In the genomic region with DNA sequence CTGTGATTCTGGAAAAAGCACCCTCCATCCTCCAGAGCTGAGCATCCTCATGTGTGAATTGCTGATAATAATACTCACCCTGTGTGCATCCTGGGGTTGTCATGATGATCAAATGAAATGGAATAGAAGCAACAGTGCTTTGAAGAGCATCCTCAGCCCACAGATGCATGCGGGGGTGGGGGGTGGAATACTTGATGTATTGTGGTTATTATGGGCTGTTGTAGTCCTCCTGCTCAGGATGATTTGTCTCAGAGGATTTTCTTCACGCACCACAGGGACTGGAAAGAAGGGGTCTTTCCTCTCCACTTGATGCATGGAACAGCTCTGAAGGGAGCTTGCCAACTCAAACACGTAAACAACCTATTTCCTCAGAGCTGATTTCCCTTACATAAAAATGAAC, we compare ENCODE assay signal across 20 mouse cellular contexts.
A peak's percentile ranks its signal among the peaks of the same experiment; 100 is the strongest.
DNase-seq lines count a peak whose midpoint lies in the region; ATAC-seq and TF ChIP-seq lines count a peak whose summit lies in the region.
"Had no signal": no experiment of that assay in that cellular context is flagged by ENCODE, and none has a peak within 500 bp of the region (broad histone marks: within the 10 kb centered on the region; RNA-seq: fewer than 3 reads in every experiment).

No protein-coding gene starts in this region.

- no peak overlapping the region for H3K4me3 ChIP-seq in hindbrain, embryonic 14.5 days (replicated peaks; ENCODE audit: low read length)
- H3K4me3 ChIP-seq in hindbrain, embryonic 10.5 days = no peak overlapping the region
- no peak overlapping the region for H3K4me3 ChIP-seq in midbrain, embryonic 14.5 days (replicated peaks; ENCODE audit: low read depth, low read length)
- no peak overlapping the region for H3K4me3 ChIP-seq in midbrain, embryonic 11.5 days (ENCODE audit: low read depth, low read length)
- H3K4me3 ChIP-seq in kidney, adult 2 months (ENCODE audit: insufficient read depth, low read depth, low read length) = no peak overlapping the region
- H3K4me3 ChIP-seq: embryonic facial prominence, embryonic 13.5 days; forebrain, embryonic 12.5 days; gastrocnemius, adult 2 months; heart, embryonic 13.5 days; hindbrain, embryonic 12.5 days had no signal

- H3K36me3 ChIP-seq in hindbrain, embryonic 14.5 days (replicated peaks; ENCODE audit: control insufficient read depth, insufficient read depth) = no peaks in the 10 kb centered on the region
- no peaks in the 10 kb centered on the region for H3K36me3 ChIP-seq in hindbrain, embryonic 10.5 days
- no peaks in the 10 kb centered on the region for H3K36me3 ChIP-seq in midbrain, embryonic 14.5 days (ENCODE audit: control insufficient read depth, insufficient read depth, low read length)
- H3K36me3 ChIP-seq in midbrain, embryonic 11.5 days (ENCODE audit: control insufficient read depth, insufficient read depth, low read length) = no peaks in the 10 kb centered on the region
- H3K36me3 ChIP-seq in kidney, adult 2 months (ENCODE audit: control insufficient read depth, insufficient read depth, low read length) = no peaks in the 10 kb centered on the region
- H3K36me3 ChIP-seq: embryonic facial prominence, embryonic 13.5 days; forebrain, embryonic 12.5 days; heart, embryonic 13.5 days; hindbrain, embryonic 12.5 days had no signal

- H3K9ac ChIP-seq in hindbrain, embryonic 14.5 days = no peak overlapping the region
- no peak overlapping the region for H3K9ac ChIP-seq in midbrain, embryonic 14.5 days (replicated peaks; ENCODE audit: low read length)
- no peak overlapping the region for H3K9ac ChIP-seq in midbrain, embryonic 11.5 days (ENCODE audit: low read length)
- H3K9ac ChIP-seq: embryonic facial prominence, embryonic 13.5 days; forebrain, embryonic 12.5 days; heart, embryonic 13.5 days; hindbrain, embryonic 12.5 days had no signal

- DNase-seq in hindbrain, embryonic 14.5 days (ENCODE audit: low spot score) = no peak
- no peak for DNase-seq in hindbrain, embryonic 10.5 days (ENCODE audit: low spot score)
- DNase-seq in midbrain, embryonic 14.5 days = peak; percentile 6
- no peak for DNase-seq in midbrain, embryonic 11.5 days (ENCODE audit: low spot score, missing footprints)
- DNase-seq in brain, adult 2 months (ENCODE audit: low read depth, low spot score) = peak; percentile 56
- DNase-seq in telencephalon, adult 2 months (ENCODE audit: low read depth, low spot score) = peak; percentile 22
- no peak for DNase-seq in kidney, adult 2 months
- DNase-seq: adrenal gland, postnatal 10 days; cerebellum, adult 18-20 months; cerebellum, adult 9-11 months; cerebellum, postnatal 36 days; gastrocnemius, adult 2 months; gastrocnemius, postnatal 36 days; heart, adult 11 months; heart, postnatal 36 days had no signal

- H3K27me3 ChIP-seq in hindbrain, embryonic 14.5 days (ENCODE audit: control insufficient read depth, insufficient read depth, low read length) = no peaks in the 10 kb centered on the region
- no peaks in the 10 kb centered on the region for H3K27me3 ChIP-seq in hindbrain, embryonic 10.5 days (ENCODE audit: insufficient read depth, poor library complexity, severe bottlenecking)
- no peaks in the 10 kb centered on the region for H3K27me3 ChIP-seq in midbrain, embryonic 14.5 days (ENCODE audit: control insufficient read depth, insufficient read depth, low read length)
- H3K27me3 ChIP-seq in midbrain, embryonic 11.5 days (ENCODE audit: control insufficient read depth, insufficient read depth, low read length) = no peaks in the 10 kb centered on the region
- no peaks in the 10 kb centered on the region for H3K27me3 ChIP-seq in kidney, adult 2 months (replicated peaks; ENCODE audit: control insufficient read depth, insufficient read depth, low read length)
- H3K27me3 ChIP-seq: embryonic facial prominence, embryonic 13.5 days; forebrain, embryonic 12.5 days; heart, embryonic 13.5 days; hindbrain, embryonic 12.5 days had no signal

- no peaks in the 10 kb centered on the region for H3K9me3 ChIP-seq in hindbrain, embryonic 14.5 days (ENCODE audit: control insufficient read depth, low read length)
- H3K9me3 ChIP-seq in hindbrain, embryonic 10.5 days = no peaks in the 10 kb centered on the region
- H3K9me3 ChIP-seq in midbrain, embryonic 14.5 days (ENCODE audit: control insufficient read depth, low read length) = no peaks in the 10 kb centered on the region
- no peaks in the 10 kb centered on the region for H3K9me3 ChIP-seq in midbrain, embryonic 11.5 days (ENCODE audit: control insufficient read depth, low read length)
- H3K9me3 ChIP-seq: embryonic facial prominence, embryonic 13.5 days; forebrain, embryonic 12.5 days; heart, embryonic 13.5 days; hindbrain, embryonic 12.5 days had no signal

- TF ChIP-seq CTCF in kidney, adult 2 months (conservative IDR thresholded peaks at IDR 0.05; ENCODE audit: insufficient read depth, insufficient read length, low read depth, low read length) = no peak

- H3K4me1 ChIP-seq in hindbrain, embryonic 14.5 days (replicated peaks; ENCODE audit: control insufficient read depth, insufficient read depth, low read length) = no peaks in the 10 kb centered on the region
- H3K4me1 ChIP-seq in hindbrain, embryonic 10.5 days (replicated peaks) = no peaks in the 10 kb centered on the region
- no peaks in the 10 kb centered on the region for H3K4me1 ChIP-seq in midbrain, embryonic 14.5 days (ENCODE audit: control insufficient read depth, insufficient read depth, low read length)
- H3K4me1 ChIP-seq in midbrain, embryonic 11.5 days (ENCODE audit: control insufficient read depth, insufficient read depth, low read length) = no peaks in the 10 kb centered on the region
- H3K4me1 ChIP-seq in kidney, adult 2 months (ENCODE audit: control insufficient read depth, insufficient read depth, low read length) = no peaks in the 10 kb centered on the region
- H3K4me1 ChIP-seq: embryonic facial prominence, embryonic 13.5 days; forebrain, embryonic 12.5 days; heart, embryonic 13.5 days; hindbrain, embryonic 12.5 days had no signal

- no peak overlapping the region for H3K27ac ChIP-seq in hindbrain, embryonic 14.5 days
- H3K27ac ChIP-seq in hindbrain, embryonic 10.5 days = no peak overlapping the region
- H3K27ac ChIP-seq in midbrain, embryonic 14.5 days (replicated peaks; ENCODE audit: low read depth, low read length) = no peak overlapping the region
- no peak overlapping the region for H3K27ac ChIP-seq in midbrain, embryonic 11.5 days (ENCODE audit: low read depth, low read length)
- H3K27ac ChIP-seq in kidney, adult 2 months (ENCODE audit: insufficient read depth, low read depth, low read length) = no peak overlapping the region
- H3K27ac ChIP-seq: embryonic facial prominence, embryonic 13.5 days; forebrain, embryonic 12.5 days; gastrocnemius, adult 2 months; heart, embryonic 13.5 days; hindbrain, embryonic 12.5 days had no signal

- TF ChIP-seq POLR2A in kidney, adult 2 months (IDR thresholded peaks at IDR 0.05; ENCODE audit: low read depth, low read length) = no peak

- WGBS in hindbrain, embryonic 14.5 days = 64% methylated on average over 3 of the region's 3 CpGs
- 80% methylated on average over 3 of the region's 3 CpGs for WGBS in hindbrain, embryonic 10.5 days
- WGBS in midbrain, embryonic 14.5 days = 63% methylated on average over 3 of the region's 3 CpGs
- WGBS in midbrain, embryonic 11.5 days = 77% methylated on average over 3 of the region's 3 CpGs
- 47% methylated on average over 3 of the region's 3 CpGs for WGBS in kidney, adult 2 months

- no peak overlapping the region for H3K4me2 ChIP-seq in hindbrain, embryonic 14.5 days (replicated peaks)
- H3K4me2 ChIP-seq in midbrain, embryonic 14.5 days (ENCODE audit: low read length) = no peak overlapping the region
- H3K4me2 ChIP-seq in midbrain, embryonic 11.5 days = no peak overlapping the region
- H3K4me2 ChIP-seq: embryonic facial prominence, embryonic 13.5 days; forebrain, embryonic 12.5 days; heart, embryonic 13.5 days; hindbrain, embryonic 12.5 days had no signal

- ATAC-seq in hindbrain, embryonic 14.5 days (ENCODE audit: low FRiP score) = 0 out of 2 replicates have a peak, but pooled peaks have one; percentile 17
- peak; percentile 27; the same call in 1 of the 2 replicates for ATAC-seq in midbrain, embryonic 14.5 days (ENCODE audit: low FRiP score, low TSS enrichment)
- no peak for ATAC-seq in midbrain, embryonic 11.5 days (ENCODE audit: low FRiP score)
- ATAC-seq: forebrain, embryonic 16.5 days had no signal

Comparison
In these comparisons a context has a peak if more than half of its experiments do, and no peak if none do; other contexts are left out.
1. DNase-seq: peak in midbrain, embryonic 14.5 days (single experiment), brain, adult 2 months (single experiment) and telencephalon, adult 2 months (single experiment); none in hindbrain, embryonic 14.5 days (single experiment), hindbrain, embryonic 10.5 days (single experiment), midbrain, embryonic 11.5 days (single experiment) and kidney, adult 2 months (single experiment).